Mouse (Mus musculus) bone marrow macrophage, adult 2 months (primary cell): ENCODE results near the gene Emc10. TPM values are rescaled to one million over a fixed set of nuclear protein-coding genes. Genes with fewer than 3 reads are reported as not detected.

ENCODE experiments used
- H3K27ac ChIP-seq: 2 replicates; pipeline ENCODE4 v1.5.1; 2012; ENCODE audit warnings: low read depth, low read length; ENCODE audit not compliant: insufficient read depth
- H3K4me1 ChIP-seq: 2 replicates; pipeline ENCODE4 v1.6.1; 2012; ENCODE audit warnings: low read length; ENCODE audit not compliant: control insufficient read depth, insufficient read depth
- H3K4me3 ChIP-seq: 2 replicates; pipeline ENCODE4 v1.5.1; 2012; ENCODE audit warnings: mild to moderate bottlenecking, low read length, moderate library complexity; ENCODE audit not compliant: insufficient read depth
- CTCF ChIP-seq: IDR thresholded peaks from 2 replicates; pipeline ENCODE4 v1.5.1; 2012; ENCODE audit warnings: low read depth, mild to moderate bottlenecking, low read length, moderate library complexity
- POLR2A ChIP-seq: IDR thresholded peaks from 2 replicates; pipeline ENCODE4 v1.6.1; 2012; ENCODE audit warnings: mild to moderate bottlenecking, low read depth, low read length, borderline replicate concordance
- polyA plus RNA-seq: library from polyadenylated mRNA; stranded (reverse); fragments of >200 nt; gene quantifications from 2 replicates; pipeline ENCODE4 v1.2.4, GENCODE M21; 2012; ENCODE audit not compliant: missing spikeins, insufficient read depth, insufficient read length

The Emc10 gene
- polyA plus RNA-seq, 1 experiment: 89.3 TPM

DNA sequence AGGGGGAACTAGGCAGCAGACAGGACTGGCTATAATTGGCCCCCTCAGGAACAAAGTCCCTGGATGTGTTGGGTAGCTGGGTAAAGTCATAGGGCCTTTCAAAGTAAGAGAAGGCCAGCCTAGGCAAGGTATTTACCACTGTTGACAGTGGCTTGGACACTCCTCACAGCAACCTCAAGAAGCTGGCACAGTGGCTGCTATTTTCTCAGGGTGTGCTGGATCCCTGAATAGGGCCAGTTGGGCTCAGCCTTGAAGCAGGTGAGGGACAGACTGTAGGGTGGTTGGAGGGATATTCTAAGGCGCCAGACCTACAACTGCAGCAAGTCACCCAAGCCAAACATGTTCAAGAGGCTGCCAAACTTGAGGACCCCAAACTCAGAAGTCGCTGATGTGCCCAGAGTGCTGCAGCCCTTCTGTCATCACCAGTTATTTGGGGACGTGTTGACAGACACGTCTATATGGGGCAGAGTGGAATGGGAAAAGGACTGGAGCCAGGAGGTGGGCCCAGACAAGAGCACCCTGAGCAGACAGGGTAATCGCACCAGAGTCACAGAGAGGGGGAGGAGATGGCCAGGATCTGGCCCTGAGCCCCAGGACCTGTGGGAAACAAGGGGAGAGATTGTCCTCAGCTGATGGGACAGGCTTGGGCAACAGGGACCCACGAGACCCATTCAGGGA is 24.3 kb downstream of the Emc10 start:
- Histone ChIP-seq H3K27ac (no peak overlapping the region), H3K4me1 (peaks cover 22% of the 10 kb centered on the region), H3K4me3 (no peak overlapping the region)
- TF ChIP-seq POLR2A: no peak
- no peak for TF ChIP-seq CTCF

DNA sequence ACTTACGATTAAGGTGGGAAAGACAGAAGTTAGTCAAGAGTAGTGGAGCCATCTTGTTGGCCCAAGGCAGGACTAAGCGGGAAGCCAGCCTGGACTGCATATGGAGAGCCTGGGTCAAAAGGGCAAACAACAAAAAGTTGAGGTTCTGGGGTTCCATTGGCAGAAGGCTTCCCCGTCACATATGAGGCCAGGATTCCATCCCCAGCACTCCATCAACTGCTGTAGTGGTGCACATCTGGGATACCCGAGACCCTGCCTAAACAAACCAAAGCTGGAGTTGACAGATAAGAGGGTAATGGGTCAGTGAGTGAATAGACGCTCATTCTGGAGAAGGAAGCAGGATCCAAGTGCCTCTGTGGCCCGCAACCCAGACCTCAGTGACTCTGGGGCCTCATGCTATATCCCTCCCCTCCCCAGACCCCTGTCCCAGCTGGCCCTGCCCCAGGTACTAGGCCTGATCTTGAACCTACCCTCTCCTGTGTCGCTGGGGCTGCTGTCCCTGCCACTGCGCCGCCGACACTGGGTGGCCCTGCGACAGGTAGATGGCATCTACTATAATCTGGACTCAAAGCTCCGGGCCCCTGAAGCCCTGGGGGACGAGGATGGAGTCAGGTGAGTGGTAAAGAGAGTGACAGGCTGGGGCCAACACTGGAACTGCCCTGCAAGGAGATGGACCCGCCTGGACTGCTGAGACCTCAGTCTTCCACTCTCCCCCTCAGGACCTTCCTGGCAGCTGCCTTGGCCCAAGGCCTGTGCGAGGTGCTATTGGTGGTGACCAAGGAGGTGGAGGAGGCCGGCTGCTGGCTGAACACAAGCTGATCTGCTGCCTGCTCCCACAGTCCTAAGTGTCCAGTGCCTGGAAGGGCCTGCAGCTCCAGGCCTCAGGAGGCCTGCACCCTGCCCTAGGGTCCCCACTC is 25.4 kb downstream of the Emc10 start:
- Histone ChIP-seq H3K27ac (no peak overlapping the region), H3K4me1 (peaks cover 21% of the 10 kb centered on the region), H3K4me3 (no peak overlapping the region)
- no peak for TF ChIP-seq POLR2A

DNA sequence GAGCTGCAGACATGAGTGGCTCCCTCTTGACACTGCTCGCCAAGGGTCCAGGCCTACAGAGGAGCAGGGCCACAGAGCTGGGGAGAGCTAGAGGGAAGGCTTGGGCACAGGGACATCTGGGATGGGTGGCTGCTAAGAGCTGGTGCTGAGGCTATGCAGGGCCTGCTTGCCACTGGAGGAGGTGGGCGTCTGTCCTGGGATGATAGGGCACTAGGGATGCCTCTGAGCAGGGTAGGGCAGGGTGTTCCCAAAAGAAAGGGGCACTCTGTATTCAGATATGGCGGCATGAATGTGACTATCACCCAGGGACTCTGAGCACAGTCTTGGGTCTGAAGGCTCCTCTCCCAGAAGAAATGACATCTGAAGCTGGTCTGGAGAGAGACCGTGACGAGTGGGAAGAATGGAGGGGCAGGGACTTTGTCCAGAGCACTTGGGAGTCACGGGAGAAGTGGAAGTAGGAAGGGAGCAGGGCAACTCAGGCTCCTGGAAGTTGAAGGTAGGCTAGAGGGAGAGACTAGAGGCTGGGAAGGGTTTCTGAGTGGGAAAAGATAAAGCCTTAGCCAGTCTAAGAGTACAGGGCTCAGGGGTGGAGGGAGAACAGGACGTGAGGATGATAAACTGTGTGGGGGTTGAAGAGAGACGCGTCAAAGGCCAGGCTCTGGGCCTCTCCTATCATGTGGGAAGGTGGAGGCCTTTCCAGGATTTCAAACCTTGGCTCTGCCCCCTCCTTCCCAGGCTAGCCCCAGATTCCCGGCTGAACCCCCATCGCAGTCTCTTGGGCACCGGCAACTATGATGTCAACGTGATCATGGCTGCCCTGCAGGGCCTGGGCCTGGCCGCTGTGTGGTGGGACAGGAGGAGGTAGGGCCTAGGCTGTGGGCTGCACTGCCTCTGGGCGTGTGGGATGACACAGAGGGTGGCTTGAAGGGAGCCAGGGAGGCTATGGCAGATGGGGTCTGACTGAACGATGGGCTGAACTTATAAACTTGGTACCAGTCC is 26.4 kb downstream of the Emc10 start:
- H3K27ac ChIP-seq: no peak overlapping the region
- H3K4me3 ChIP-seq: no peak overlapping the region
- peaks cover 11% of the 10 kb centered on the region for H3K4me1 ChIP-seq
- TF ChIP-seq POLR2A (no peak), CTCF (no peak)

DNA sequence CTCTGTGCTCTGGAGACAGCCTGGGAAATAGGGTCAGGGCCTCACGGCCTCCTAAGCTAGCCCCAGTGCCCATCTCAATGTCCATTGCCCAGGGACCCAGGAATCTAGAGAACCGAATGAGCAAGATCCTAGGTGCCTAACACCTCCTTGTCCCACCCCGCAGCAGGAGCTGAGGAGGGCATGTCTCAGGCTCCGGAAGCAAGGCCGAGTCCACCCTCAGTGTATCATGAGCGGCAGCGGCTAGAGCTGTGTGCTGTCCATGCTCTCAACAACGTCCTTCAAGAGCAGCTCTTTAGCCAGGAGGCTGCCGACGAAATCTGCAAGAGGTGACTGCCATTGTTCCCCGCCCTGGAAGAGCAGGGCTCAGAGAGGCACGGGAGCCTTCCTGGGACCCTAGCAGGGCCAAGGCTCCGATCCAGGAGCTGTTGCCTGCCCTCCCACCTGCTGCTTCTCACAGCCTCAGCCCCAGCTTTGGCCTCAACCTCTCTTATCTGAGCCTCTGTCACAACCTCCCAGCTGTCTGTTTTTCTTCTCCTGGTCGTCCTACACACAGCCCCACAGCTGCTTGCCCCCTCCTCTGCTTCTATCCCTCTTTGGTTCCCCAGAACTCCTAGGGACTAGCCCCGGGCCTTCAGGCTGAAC is 27.6 kb downstream of the Emc10 start:
- H3K27ac ChIP-seq: no peak overlapping the region

DNA sequence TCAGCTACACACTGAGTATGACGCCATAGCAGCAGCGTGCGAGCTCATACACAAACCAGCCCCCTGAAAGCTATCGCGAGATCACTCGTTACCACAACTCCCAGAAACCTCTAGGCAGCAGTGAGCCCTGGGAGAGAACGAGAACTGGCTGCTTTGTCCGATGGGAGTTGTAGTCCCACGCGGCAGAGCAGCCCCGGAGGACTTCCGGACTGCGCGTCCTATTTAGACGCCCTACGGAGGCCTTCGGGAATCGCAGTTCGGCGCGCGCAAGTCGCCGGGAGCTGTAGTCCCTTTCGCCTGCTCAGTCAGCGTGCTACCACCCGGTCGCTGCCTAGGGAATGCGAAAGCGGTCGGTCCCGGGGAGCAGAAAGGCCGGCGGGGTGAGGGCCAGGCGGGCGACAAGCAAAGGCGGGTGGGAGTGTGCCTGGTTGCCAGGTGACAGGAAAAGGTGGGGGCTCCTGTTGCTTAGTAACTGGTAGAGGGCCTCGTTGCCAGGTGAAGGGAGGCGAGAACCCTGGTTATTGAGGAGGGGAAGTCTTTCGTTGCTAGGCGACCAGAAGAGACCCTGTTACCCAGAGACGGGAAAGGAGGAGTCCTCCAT is 28.4 kb downstream of the Emc10 start, which contains the start of gene Josd2:
Gene Josd2, plus strand, starts transcription at position 170 of the 601 bp plus-strand sequence.
- Histone ChIP-seq H3K27ac (0 out of 2 replicates have a peak within 1 kb of the TSS, but pooled peaks have one; percentile 5), H3K4me3 (peak within 1 kb of the TSS; percentile 72), H3K4me1 (peaks cover 5% of the 10 kb centered on the region)
- no peak for TF ChIP-seq CTCF
- TF ChIP-seq POLR2A: no peak

More for the DNA sequence above, 27.6 kb downstream of the Emc10 start:
- no peak for TF ChIP-seq CTCF
- TF ChIP-seq POLR2A: no peak
- peaks cover 5% of the 10 kb centered on the region for H3K4me1 ChIP-seq
- H3K4me3 ChIP-seq: peak overlapping the region; percentile 72

DNA sequence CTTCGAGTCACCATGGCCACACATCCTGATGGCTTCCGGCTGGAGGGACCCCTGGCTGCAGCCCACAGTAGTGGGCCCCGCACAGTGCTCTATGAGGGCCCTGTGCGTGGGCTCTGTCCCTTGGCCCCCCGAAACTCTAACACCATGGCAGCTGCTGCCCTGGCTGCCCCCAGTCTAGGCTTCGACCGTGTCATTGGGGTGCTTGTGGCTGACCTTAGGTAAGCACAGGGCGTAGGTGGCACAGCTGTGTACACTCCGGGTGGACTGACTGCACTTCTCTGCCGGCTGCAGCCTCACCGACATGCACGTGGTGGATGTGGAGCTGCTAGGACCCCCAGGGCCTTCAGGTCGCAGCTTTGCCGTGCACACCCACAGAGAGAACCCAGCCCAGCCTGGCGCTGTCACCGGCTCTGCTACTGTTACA is 29.4 kb downstream of the Emc10 start:
- peaks cover 5% of the 10 kb centered on the region for H3K4me1 ChIP-seq
- TF ChIP-seq POLR2A (no peak), CTCF (no peak)
- no peak overlapping the region for H3K4me3 ChIP-seq
- H3K27ac ChIP-seq: no peak overlapping the region

DNA sequence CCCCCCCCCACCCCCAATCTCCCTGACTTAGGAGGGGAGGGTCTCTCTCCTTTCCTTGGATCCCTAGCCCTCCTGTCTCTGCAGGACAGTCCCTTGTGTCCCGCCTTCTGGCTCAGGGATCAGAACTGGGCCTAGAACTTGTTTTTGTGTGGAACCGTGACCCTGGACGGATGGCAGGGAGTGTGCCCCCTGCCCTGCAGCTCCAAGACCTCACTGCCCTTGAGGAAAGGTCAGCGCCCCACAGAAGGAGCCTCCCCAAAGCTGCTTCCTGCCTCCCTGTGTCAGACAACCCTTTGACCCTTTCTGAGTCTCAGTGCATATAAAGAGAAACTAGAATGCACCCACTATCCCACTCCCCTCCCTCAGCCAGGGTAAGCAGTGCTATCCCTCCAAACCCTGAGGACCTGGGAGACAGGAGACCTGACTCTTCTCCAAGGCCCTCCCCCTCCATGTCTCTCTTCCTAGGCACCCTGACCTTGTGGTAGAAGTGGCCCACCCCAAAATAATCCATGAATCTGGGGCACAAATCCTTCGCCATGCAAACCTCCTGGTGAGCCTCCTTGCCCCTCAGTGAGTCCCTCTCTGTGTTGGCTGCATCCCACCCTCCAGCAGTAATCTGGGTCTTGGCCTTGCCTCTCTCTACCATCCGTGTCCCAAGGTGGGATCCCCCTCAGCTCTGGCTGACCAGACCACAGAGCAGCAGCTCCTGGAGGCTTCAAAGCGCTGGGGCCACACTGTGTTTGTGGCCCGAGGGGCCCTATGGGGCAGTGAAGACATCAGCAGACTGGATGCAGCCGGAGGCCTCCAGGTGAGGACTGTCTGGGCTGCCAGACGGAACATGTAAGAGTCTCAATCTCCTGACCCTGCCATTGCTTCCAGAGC is 30.1 kb downstream of the Emc10 start:
- TF ChIP-seq POLR2A (no peak), CTCF (no peak)
- no peak overlapping the region for H3K27ac ChIP-seq
- peaks cover 5% of the 10 kb centered on the region for H3K4me1 ChIP-seq
- H3K4me3 ChIP-seq: no peak overlapping the region

DNA sequence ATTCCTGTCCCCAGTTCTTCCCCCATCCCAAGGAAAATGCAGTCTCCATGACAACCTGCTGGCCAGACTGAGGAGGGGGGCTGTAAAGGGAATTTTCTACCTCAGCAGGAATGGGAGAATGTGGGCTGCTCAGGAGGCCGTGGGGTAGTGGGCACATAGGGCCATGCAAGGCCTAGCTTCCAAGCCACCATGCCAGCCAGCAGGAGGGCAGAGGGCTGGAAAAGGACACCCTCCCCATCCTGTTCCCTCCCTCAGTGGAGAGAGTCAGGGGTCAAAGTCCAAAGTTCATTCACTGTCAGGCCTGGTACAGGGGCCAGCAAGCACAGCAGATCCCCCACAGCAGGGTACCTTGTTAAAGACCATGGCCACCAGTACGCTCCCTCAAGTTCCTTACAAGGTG is 31.2 kb downstream of the Emc10 start, which contains the start of gene Aspdh:
Gene Aspdh, plus strand, starts transcription at position 281 of the 400 bp plus-strand sequence.
- Histone ChIP-seq H3K4me1 (peaks cover 5% of the 10 kb centered on the region), H3K27ac (no peak within 1 kb of the TSS), H3K4me3 (no peak within 1 kb of the TSS)
- TF ChIP-seq POLR2A (no peak), CTCF (no peak)
